Mouse (Mus musculus): ENCODE measurements at regions not wholly inside any gene's neighbourhood (a gene's known extent, or its start where the extent isn't known, plus 50 kb on each side); places are given as distances from the start of the nearest gene placed in this dataset.

GRCm38 (mm10) chr11:89831577-89832110 lies 54.2 kb upstream of the Ankfn1 start:
- no peak for ATAC-seq
- no peaks in the 10 kb centered on the region for H3K36me3 ChIP-seq (replicated peaks; ENCODE audit: insufficient read depth, low read length)
- no peak for TF ChIP-seq EP300 (IDR thresholded peaks at IDR 0.05; ENCODE audit: low read depth)
- no peak for TF ChIP-seq CTCF (IDR thresholded peaks at IDR 0.05; ENCODE audit: low read depth)
- no peaks in the 10 kb centered on the region for H3K27me3 ChIP-seq (ENCODE audit: insufficient read depth, low read length)
- no peaks in the 10 kb centered on the region for H3K9me3 ChIP-seq (ENCODE audit: low read length)
- H3K4me3 ChIP-seq (ENCODE audit: low read depth, low read length) = no peak overlapping the region
- H3K4me1 ChIP-seq (ENCODE audit: insufficient read depth) = no peaks in the 10 kb centered on the region
- H3K4me2 ChIP-seq (ENCODE audit: low read depth, low read length) = no peak overlapping the region
- no peak for DNase-seq
- 79% methylated on average over 8 of the region's 8 CpGs for WGBS (ENCODE audit: insufficient replicate concordance)
- no peak overlapping the region for H3K9ac ChIP-seq (replicated peaks)
- no peak overlapping the region for H3K27ac ChIP-seq (ENCODE audit: low read depth)
